Mouse (Mus musculus) bone marrow macrophage, adult 2 months (primary cell): ENCODE measurements around the gene Tctn1.
A peak's percentile ranks its signal among the peaks of the same experiment; 100 is the strongest.

Experiments
- CTCF ChIP-seq: IDR thresholded peaks from 2 replicates; pipeline ENCODE4 v1.5.1; 2012; ENCODE audit warnings: low read depth, mild to moderate bottlenecking, low read length, moderate library complexity
- POLR2A ChIP-seq: IDR thresholded peaks from 2 replicates; pipeline ENCODE4 v1.6.1; 2012; ENCODE audit warnings: mild to moderate bottlenecking, low read depth, low read length, borderline replicate concordance

GRCm38 (mm10) chr5:122265942-122266341 lies 1.7 kb upstream of the Tctn1 start:
- TF ChIP-seq CTCF = 0 out of 2 replicates have a peak, but pooled peaks have one; percentile 9
- TF ChIP-seq POLR2A = no peak
